Mouse (Mus musculus) G1E (cell line): Measurements from ENCODE around the gene Slc22a8. TPM values are rescaled to one million over a fixed set of nuclear protein-coding genes. Genes with fewer than 3 reads are reported as not detected.
A peak's percentile ranks its signal among the peaks of the same experiment; 100 is the strongest.

Source experiments
- ATAC-seq: 2 replicates; pipeline ENCODE4 v1.8.0; 2016; ENCODE audit warnings: mild to moderate bottlenecking; ENCODE audit not compliant: insufficient number of reproducible peaks, poor library complexity, low FRiP score, severe bottlenecking; ENCODE audit errors: extremely low read depth
- DNase-seq: peaks from one replicate; pipeline ENCODE4 v3.0.0; 2012; ENCODE audit warnings: low spot score
- H3K27me3 ChIP-seq: 2 replicates; pipeline ENCODE4 v1.6.1; 2012; ENCODE audit warnings: mild to moderate bottlenecking, low read length, inconsistent platforms; ENCODE audit not compliant: insufficient read depth
- H3K36me3 ChIP-seq: replicated peaks from 2 replicates; pipeline ENCODE3; 2012; ENCODE audit warnings: mild to moderate bottlenecking, inconsistent platforms
- H3K4me1 ChIP-seq: 2 replicates; pipeline ENCODE4 v1.6.1; 2012; ENCODE audit warnings: low read depth, low read length, inconsistent platforms, mixed read lengths; ENCODE audit not compliant: insufficient read depth
- H3K4me3 ChIP-seq: 2 replicates; pipeline ENCODE4 v1.5.1; 2012; ENCODE audit warnings: low read depth, mild to moderate bottlenecking, inconsistent platforms, low read length, moderate library complexity, mixed read lengths
- H3K9me3 ChIP-seq: replicated peaks from 2 replicates; pipeline ENCODE4 v1.6.1; 2012; ENCODE audit warnings: inconsistent platforms
- CTCF ChIP-seq: IDR thresholded peaks from 2 replicates; pipeline ENCODE4 v1.5.1; 2012; ENCODE audit warnings: low read depth, low read length, inconsistent platforms, mixed read lengths
- GATA1 ChIP-seq: IDR thresholded peaks from 2 replicates; pipeline ENCODE4 v1.6.1; 2012; ENCODE audit warnings: borderline replicate concordance, low read length, inconsistent platforms, mixed read lengths
- GATA2 ChIP-seq: IDR thresholded peaks from 2 replicates; pipeline ENCODE4 v1.6.1; 2012; ENCODE audit warnings: low read depth, low read length, inconsistent platforms, borderline replicate concordance
- POLR2AphosphoS5 ChIP-seq: IDR thresholded peaks from 2 replicates; pipeline ENCODE4 v1.6.1; 2012; ENCODE audit warnings: low read depth, low read length, inconsistent platforms; ENCODE audit not compliant: insufficient replicate concordance
- TAL1 ChIP-seq: conservative IDR thresholded peaks from 2 replicates; pipeline ENCODE4 v1.6.1; 2012; ENCODE audit warnings: low read depth, low read length, inconsistent platforms, mixed read lengths
- polyA plus RNA-seq: library from polyadenylated mRNA; stranded (reverse); fragments of >175 nt; gene quantifications from 2 replicates; pipeline ENCODE4 v1.2.3, GENCODE M21; 2012
- total RNA-seq, 2 experiments: library from RNA; stranded (forward) in 1 of 2; stranded (reverse) in 1 of 2; fragments of 200-1000 nt in 1 of 2; fragments of >200 nt in 1 of 2; fragmentation: Nextera tagmentation in 1 of 2; gene quantifications; 2 replicates each; pipeline ENCODE4 v1.2.3; 2014 to 2017

The Slc22a8 gene
- total and polyA plus RNA-seq, 3 experiments, result 0.16 TPM; not detected in 2

DNA sequence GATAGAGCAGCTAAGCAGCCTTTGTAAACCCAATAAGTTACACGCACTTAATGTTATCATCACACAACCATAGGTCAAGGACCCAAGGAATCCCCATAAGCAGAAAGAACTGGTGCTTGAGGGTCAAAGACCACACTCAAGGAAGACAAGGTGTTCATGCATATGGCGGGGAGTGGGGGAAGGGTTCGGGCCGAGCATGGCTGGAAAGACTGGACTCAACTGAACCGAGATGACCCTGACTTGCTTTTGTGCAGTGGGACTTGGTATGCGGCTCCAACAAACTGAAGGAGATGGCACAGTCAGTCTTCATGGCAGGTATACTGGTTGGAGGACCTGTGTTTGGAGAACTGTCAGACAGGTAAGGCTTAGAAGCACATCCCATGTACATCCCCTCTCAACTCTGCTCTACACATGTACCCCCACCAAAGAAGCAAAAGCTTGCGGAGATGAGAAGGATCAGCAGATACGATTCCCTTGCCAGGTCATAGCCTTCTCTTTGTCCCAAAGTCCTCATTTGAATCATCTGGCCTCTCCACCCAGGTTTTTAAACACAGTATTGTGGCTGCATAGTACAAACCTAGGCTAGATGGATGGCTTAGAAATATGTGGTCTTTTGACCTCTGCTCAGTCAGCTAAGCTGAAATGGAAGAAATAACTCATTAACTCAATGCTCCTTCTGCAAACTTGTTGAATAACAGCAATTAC is 13.6 kb downstream of the Slc22a8 start:
- Histone ChIP-seq H3K4me1 (peaks cover 59% of the 10 kb centered on the region), H3K27me3 (peaks cover 30% of the 10 kb centered on the region), H3K36me3 (no peaks in the 10 kb centered on the region), H3K9me3 (no peaks in the 10 kb centered on the region), H3K4me3 (no peak overlapping the region)
- ATAC-seq (no peak), DNase-seq (no peak)
- TF ChIP-seq GATA1 (no peak), POLR2AphosphoS5 (no peak), GATA2 (no peak), TAL1 (no peak), CTCF (no peak)

GRCm38 (mm10) chr19:8605241-8605558 is 14.1 kb downstream of the Slc22a8 start:
- Histone ChIP-seq H3K4me1 (peaks cover 55% of the 10 kb centered on the region), H3K9me3 (no peaks in the 10 kb centered on the region), H3K36me3 (no peaks in the 10 kb centered on the region), H3K4me3 (no peak overlapping the region), H3K27me3 (peaks cover 35% of the 10 kb centered on the region)
- peak; percentile 33 for DNase-seq
- TF ChIP-seq TAL1, result no peak
- TF ChIP-seq GATA1, result no peak
- TF ChIP-seq CTCF, result no peak
- TF ChIP-seq GATA2, result no peak
- no peak for TF ChIP-seq POLR2AphosphoS5
- ATAC-seq, result no peak

GRCm38 (mm10) chr19:8611358-8612123 is 20.5 kb downstream of the Slc22a8 start:
- TF ChIP-seq GATA1 (no peak), POLR2AphosphoS5 (no peak), CTCF (no peak), GATA2 (no peak)
- Histone ChIP-seq H3K27me3 (peaks cover 71% of the 10 kb centered on the region), H3K36me3 (no peaks in the 10 kb centered on the region), H3K9me3 (no peaks in the 10 kb centered on the region), H3K4me3 (no peak overlapping the region), H3K4me1 (peaks cover 8% of the 10 kb centered on the region; the same call in 1 of the 2 replicates)
- no peak for DNase-seq
- ATAC-seq, result no peak

GRCm38 (mm10) chr19:8613111-8613510 is 22.1 kb downstream of the Slc22a8 start:
- no peak for TF ChIP-seq TAL1
- TF ChIP-seq POLR2AphosphoS5, result no peak
- no peak for TF ChIP-seq GATA1
- no peak for TF ChIP-seq CTCF
- TF ChIP-seq GATA2, result no peak
- Histone ChIP-seq H3K27me3 (peaks cover 64% of the 10 kb centered on the region), H3K9me3 (no peaks in the 10 kb centered on the region), H3K36me3 (no peaks in the 10 kb centered on the region), H3K4me3 (no peak overlapping the region), H3K4me1 (peaks cover 6% of the 10 kb centered on the region; the same call in 1 of the 2 replicates)
- ATAC-seq (no peak), DNase-seq (no peak)

DNA sequence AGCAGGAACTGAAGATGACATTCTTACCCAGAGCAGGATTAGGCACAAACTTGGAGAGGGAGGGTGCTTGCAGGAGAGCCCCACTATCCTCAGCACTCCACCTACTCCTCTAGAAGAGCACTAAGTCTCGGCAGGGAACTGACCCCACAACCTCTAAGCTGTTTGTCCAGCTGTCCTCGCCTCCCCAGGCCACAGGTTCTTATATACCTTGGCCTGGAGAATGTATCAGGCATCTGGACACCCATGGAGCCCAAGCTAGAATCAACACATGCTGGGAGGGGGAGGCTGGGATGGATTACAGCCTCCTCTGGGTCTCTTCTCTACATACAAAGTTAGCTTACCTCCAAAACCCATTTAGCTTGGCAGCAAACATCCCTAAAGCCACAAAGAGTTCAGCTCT is 23.3 kb downstream of the Slc22a8 start:
- DNase-seq (no peak), ATAC-seq (no peak)
- no peak overlapping the region for H3K4me3 ChIP-seq
- H3K27me3 ChIP-seq, result peaks cover 64% of the 10 kb centered on the region
- H3K4me1 ChIP-seq, result peaks cover 6% of the 10 kb centered on the region; the same call in 1 of the 2 replicates
- no peaks in the 10 kb centered on the region for H3K36me3 ChIP-seq
- no peaks in the 10 kb centered on the region for H3K9me3 ChIP-seq
- no peak for TF ChIP-seq TAL1
- no peak for TF ChIP-seq GATA1
- no peak for TF ChIP-seq POLR2AphosphoS5
- TF ChIP-seq CTCF, result no peak
- no peak for TF ChIP-seq GATA2

DNA sequence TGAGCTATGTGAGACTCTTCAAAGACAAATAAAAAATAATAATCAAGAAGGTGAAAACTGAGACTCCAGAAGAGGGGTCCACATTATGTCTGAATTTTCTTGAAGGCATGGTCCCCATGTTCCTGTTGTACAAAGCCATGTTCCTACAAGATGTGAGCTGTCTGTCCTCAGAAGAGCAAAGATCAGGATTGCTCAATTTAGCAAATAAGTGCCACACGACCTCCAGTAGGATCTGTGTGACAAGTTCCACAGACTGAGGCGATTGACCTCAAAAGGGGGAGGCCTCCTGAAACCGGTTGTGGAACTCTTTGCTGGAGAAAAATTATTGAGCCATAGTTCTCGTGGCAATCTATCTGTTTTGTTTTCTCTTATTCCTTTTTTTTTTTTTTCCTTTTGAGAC is 25.3 kb downstream of the Slc22a8 start:
- H3K9me3 ChIP-seq, result no peaks in the 10 kb centered on the region
- TF ChIP-seq CTCF (no peak), GATA1 (no peak), TAL1 (no peak), POLR2AphosphoS5 (no peak)
- peaks cover 65% of the 10 kb centered on the region for H3K27me3 ChIP-seq
- H3K4me3 ChIP-seq, result no peak overlapping the region
- ATAC-seq (no peak), DNase-seq (no peak)
- peaks cover 6% of the 10 kb centered on the region; the same call in 1 of the 2 replicates for H3K4me1 ChIP-seq
- no peaks in the 10 kb centered on the region for H3K36me3 ChIP-seq
